Mouse (Mus musculus): ENCODE measurements at regions not wholly inside any gene's neighbourhood (a gene's known extent, or its start where the extent isn't known, plus 50 kb on each side); places are given as distances from the start of the nearest gene placed in this dataset.

GRCm38 (mm10) chr15:38425506-38425905 is 1000.2 kb downstream of the 4930447A16Rik start:
- TF ChIP-seq CTCF (conservative IDR thresholded peaks at IDR 0.05 in 1 of 2, IDR thresholded peaks at IDR 0.05 in 1 of 2; ENCODE audit: low read depth in 2 of 2, low read length in 2 of 2) (no peak), TCF12 (IDR thresholded peaks at IDR 0.05; ENCODE audit: low read depth, low read length) (no peak), RCOR1 (conservative IDR thresholded peaks at IDR 0.05; ENCODE audit: low read depth, low read length) (no peak), POLR2AphosphoS2 (IDR thresholded peaks at IDR 0.05; ENCODE audit: low read depth, low read length) (no peak), POLR2A (IDR thresholded peaks at IDR 0.05; ENCODE audit: low read depth, low read length) (no peak)

Measured in CH12.LX (cell line).